Mouse (Mus musculus) G1E (cell line): ENCODE data around the gene Cyp11a1.

ENCODE experiments used
- CTCF ChIP-seq: IDR thresholded peaks from 2 replicates; pipeline ENCODE4 v1.5.1; 2012; ENCODE audit warnings: low read depth, low read length, inconsistent platforms, mixed read lengths
- GATA1 ChIP-seq: IDR thresholded peaks from 2 replicates; pipeline ENCODE4 v1.6.1; 2012; ENCODE audit warnings: borderline replicate concordance, low read length, inconsistent platforms, mixed read lengths

DNA sequence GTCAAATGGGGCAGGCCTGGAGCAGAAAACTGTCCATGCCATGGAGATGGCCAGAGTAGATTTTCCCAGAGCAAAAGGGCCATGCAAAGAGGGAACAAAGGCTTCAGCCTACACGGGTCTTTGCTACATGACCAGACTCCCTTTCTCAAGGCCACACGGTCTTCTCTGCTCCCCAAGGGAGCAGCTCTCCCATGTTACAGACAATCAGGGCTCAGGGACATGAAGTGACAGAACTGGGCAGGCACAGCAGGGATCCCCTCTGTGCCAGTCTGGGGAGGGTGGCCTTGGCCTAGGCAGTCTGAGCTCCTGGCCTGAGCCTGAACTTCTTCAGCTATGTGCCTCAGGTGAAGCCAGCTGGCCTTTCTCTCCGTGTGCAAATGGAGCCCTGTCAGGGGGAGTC is 47.3 kb downstream of the Cyp11a1 start:
- no peak for TF ChIP-seq CTCF
- TF ChIP-seq GATA1: no peak
